Mouse (Mus musculus) left cerebral cortex, adult 2 months (tissue): ENCODE results near the gene Alg6. TPM values are rescaled to one million over a fixed set of nuclear protein-coding genes. Genes with fewer than 3 reads are reported as not detected.
A peak's percentile ranks its signal among the peaks of the same experiment; 100 is the strongest.

ENCODE experiments used
- DNase-seq, 2 experiments: peaks; one replicate each; pipeline ENCODE4 v3.0.0; 2021 to 2022; ENCODE audit warnings: low spot score in 2 of 2, mixed read lengths in 1 of 2; ENCODE audit errors: extremely low spot score in 1 of 2
- H3K27ac ChIP-seq: fragments of 200-600 bp; 2 replicates; pipeline ENCODE4 v1.8.1; 2022
- H3K4me3 ChIP-seq: fragments of 200-600 bp; 2 replicates; pipeline ENCODE4 v1.8.1; 2022
- CTCF ChIP-seq: fragments of 200-600 bp; IDR thresholded peaks from 2 replicates; pipeline ENCODE4 v1.8.1; 2022; ENCODE audit warnings: antibody characterized with exemption, mild to moderate bottlenecking, moderate library complexity
- intact Hi-C: fragments of 180-260 bp; cut with DNase I; formaldehyde crosslinking; loops from one replicate; pipeline ENCODE4 v1.15.1; 2025
- total RNA-seq, 2 experiments: library from RNA; stranded (reverse); gene quantifications; 2 replicates each; pipeline ENCODE4 v1.2.3; 2021

The Alg6 gene
- total RNA-seq, 2 experiments from 2014 or later, result 11.5 to 11.7 TPM

DNA sequence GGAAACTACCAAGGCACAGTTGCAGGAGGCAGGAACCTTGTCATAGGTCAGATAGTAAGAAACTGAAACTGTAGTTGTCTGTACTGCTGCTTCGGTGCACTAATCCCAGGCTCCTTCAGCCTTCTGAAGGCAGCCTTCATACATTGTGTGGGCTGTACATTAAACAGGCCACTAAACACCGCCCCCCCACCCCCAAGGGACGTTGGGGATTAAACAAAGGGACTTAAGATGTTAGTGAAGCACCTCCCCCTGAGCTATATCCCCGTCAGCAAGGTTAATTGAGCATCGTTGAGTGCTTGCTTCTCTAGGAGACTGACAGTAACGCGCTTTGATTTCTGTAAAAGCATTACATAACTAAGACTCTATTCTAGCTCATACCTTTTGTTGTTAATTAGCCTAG lies 24.4 kb downstream of the Alg6 start:
- no peak overlapping the region for H3K27ac ChIP-seq
- no peak overlapping the region for H3K4me3 ChIP-seq
- no peak for DNase-seq
- no peak for TF ChIP-seq CTCF
- intact Hi-C loops, result no loop called here

DNA sequence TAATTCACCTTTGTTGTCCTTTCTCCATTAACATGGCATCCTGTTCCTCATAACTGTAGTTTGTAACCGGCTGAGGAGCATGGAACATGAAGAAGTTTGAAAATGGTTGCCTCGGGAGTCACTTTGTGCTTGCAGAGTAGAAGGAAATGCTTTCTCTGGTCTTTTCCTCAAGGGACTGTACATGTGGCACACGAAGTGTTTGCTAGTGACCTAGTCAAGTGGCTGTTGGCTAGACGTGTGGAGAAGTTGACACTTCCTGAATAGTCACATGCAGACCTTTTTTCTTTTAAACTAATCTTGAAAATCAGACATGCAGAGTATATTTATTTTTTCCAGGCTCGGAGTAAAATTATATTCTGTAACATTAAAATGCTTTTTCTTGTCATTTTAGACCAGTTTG lies 37.0 kb downstream of the Alg6 start:
- DNase-seq, result no peak
- H3K27ac ChIP-seq, result no peak overlapping the region
- TF ChIP-seq CTCF, result no peak

DNA sequence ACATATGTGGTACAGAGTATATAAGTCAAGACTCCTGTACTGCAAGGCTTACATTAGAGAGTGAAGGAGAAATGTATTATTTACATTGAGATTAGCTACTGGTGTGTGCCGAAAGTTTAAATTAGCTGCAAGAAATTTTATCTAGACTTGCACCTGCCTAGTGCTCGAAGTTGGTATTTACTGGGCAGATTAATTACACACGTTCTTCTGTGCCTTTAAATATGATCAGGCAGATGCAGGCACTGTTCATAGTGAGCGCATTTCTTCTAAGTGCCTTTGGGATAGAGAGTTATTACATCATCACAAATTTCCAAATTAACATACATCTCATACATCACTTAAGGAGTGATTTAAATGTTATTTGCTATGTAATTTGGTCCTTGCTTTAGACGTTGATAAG lies 50.8 kb downstream of the Alg6 start:
- Histone ChIP-seq H3K4me3 (no peak overlapping the region), H3K27ac (no peak overlapping the region)
- no peak for DNase-seq
- intact Hi-C loops, result no loop called here
- no peak for TF ChIP-seq CTCF

More for the DNA sequence above, 37.0 kb downstream of the Alg6 start:
- intact Hi-C loops, result no loop called here
- H3K4me3 ChIP-seq, result no peak overlapping the region

DNA sequence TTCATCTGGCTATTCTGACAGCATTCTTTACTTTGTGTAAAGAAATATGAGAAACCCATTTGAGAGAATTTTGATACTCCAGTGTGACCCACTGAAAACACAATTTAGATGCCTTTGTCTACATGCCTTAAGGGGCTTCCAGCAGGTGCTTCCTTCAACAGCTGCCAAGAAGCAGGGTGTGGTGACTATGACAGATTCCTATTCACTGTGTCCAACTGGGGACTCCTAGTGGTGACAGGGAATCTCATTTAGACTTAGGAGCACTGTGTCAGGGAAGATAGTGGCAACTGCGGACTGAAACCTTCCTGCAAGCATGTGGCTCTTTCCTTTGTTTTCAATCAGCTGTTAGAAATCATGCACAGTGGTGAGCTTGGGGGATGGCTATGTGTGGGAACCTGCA lies 51.3 kb downstream of the Alg6 start:
- DNase-seq, result no peak
- Histone ChIP-seq H3K4me3 (no peak overlapping the region), H3K27ac (no peak overlapping the region)
- peak; percentile 51 for TF ChIP-seq CTCF
- intact Hi-C loops, result no loop called here

DNA sequence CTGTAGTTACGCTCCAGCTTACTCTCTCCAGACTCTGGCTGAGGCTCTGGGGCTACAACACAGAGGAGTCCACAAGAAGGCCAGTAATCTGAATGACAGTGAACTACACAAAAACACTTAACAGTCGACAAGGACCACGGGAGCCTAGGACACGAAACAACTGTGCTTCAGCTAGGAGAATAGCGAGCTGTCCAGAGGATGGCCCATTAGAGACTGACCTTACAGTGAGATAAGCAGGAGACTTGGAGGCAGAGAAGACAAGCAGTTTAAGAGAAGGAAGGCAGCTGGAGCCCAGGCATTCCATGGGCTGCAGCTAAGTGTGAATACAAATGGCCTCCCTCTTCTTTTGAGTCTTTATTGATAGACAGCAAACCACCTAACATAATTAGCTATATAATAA lies 55.1 kb downstream of the Alg6 start:
- TF ChIP-seq CTCF, result no peak
- DNase-seq, result no peak
- intact Hi-C loops, result no loop called here
- H3K27ac ChIP-seq, result no peak overlapping the region
- H3K4me3 ChIP-seq, result no peak overlapping the region

DNA sequence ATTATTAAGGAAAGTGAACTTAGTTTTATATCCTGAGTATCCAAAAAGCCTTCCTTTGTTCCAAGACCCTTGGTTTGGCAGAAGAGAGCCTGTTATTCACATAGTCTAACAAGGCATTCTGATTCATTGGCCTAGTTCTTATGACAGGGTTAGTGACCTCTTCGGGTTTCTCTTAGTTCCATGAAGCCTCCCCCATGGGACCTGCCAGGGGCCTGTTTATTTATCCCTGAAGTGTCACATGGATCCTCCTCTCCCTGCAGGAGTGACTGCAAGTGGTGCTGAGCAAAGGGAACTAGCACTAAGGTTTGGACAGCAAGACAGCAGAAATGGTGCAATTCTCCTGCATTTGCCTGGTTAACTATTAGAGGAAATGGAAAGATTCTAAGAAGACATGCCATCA lies 57.6 kb downstream of the Alg6 start:
- TF ChIP-seq CTCF, result no peak
- intact Hi-C loops, result no loop called here

DNA sequence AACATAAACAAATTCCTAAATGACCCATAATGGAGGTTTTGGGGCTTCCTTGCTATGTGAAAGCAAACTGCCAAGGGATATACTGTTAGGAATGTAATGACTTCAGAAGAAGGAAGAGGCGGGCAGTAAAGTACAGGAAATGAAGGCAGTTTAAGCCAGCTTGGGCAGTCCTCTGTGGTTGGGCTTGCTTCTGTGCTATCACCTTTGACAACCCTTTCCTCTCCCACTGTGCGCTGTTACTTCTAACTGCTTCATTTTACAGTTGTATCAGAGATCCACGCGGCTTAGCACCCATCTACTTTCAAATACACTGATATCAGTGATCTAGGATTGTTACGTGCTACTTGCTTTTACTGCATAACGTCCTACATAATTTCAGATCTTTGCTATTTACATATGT lies 76.9 kb downstream of the Alg6 start:
- no peak for DNase-seq
- no peak overlapping the region for H3K27ac ChIP-seq
- intact Hi-C loops, result no loop called here
- no peak overlapping the region for H3K4me3 ChIP-seq
- TF ChIP-seq CTCF, result no peak

More for the DNA sequence above, 57.6 kb downstream of the Alg6 start:
- no peak overlapping the region for H3K4me3 ChIP-seq
- no peak overlapping the region for H3K27ac ChIP-seq
- no peak for DNase-seq

Other genes with a start within 250 kb of the Alg6 start
- not detected for gene Foxd3, start 59.4 kb upstream of the Alg6 start, total RNA-seq
- 1 to 10 TPM; 4.7 to 5.7 TPM for gene Efcab7, start 113.5 kb downstream of the Alg6 start, total RNA-seq
- 10 to 100 TPM; 50.6 to 52.2 TPM for gene Pgm1, start 213.8 kb downstream of the Alg6 start, total RNA-seq
- 1 to 10 TPM; 4.1 to 4.8 TPM for gene Itgb3bp, start 214.1 kb downstream of the Alg6 start, total RNA-seq